Mouse (Mus musculus) erythroblast, embryonic 14.5 days (primary cell): Measurements from ENCODE around the gene Tmem116.

Experiments used
- GATA1 ChIP-seq: IDR thresholded peaks from 2 replicates; pipeline ENCODE4 v1.6.1; 2012; ENCODE audit warnings: low read length, inconsistent platforms, mixed read lengths
- TAL1 ChIP-seq: IDR thresholded peaks from 3 replicates; pipeline ENCODE4 v1.6.1; 2012; ENCODE audit warnings: low read length, inconsistent platforms, mixed read lengths

GRCm38 (mm10) chr5:121525774-121526450 lies 74.2 kb downstream of the Tmem116 start:
- no peak for TF ChIP-seq GATA1
- no peak for TF ChIP-seq TAL1
